ENCODE assay signal across 14 mouse cellular contexts in the genomic region with DNA sequence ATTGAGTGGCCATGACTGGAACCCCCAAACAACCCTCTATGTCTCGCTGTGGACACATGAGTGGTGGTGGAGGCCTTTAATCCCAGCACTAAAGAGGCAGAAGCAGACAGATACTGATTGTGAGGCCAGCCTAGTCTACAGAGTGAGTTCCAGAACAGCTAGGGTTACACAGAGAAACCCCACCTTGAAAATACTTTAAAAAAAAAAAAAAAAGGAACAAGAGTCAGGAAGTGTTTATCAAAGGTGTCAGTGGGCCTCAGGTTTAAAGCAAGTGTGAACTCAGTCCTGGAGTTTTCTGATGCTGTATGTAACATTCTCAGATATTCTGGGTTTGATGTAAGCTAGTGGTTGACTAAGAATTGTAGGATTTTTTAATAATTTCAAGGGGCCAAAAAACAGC. TPM values are rescaled to one million over a fixed set of nuclear protein-coding genes. Genes with fewer than 3 reads are reported as not detected.
DNase-seq lines count a peak whose midpoint lies in the region; ATAC-seq and TF ChIP-seq lines count a peak whose summit lies in the region.
"Had no signal": no experiment of that assay in that cellular context is flagged by ENCODE, and none has a peak within 500 bp of the region (broad histone marks: within the 10 kb centered on the region; RNA-seq: fewer than 3 reads in every experiment).

No protein-coding gene starts in this region.

- H3K9me3 ChIP-seq in heart, embryonic 11.5 days (replicated peaks; ENCODE audit: control insufficient read depth, low read length), result no peaks in the 10 kb centered on the region
- H3K9me3 ChIP-seq in midbrain, embryonic 10.5 days (replicated peaks), result peaks cover 37% of the 10 kb centered on the region; the same call in 1 of the 2 replicates
- peaks cover 5% of the 10 kb centered on the region; the same call in 1 of the 2 replicates for H3K9me3 ChIP-seq in midbrain, postnatal 0 days (ENCODE audit: low read length)
- no peaks in the 10 kb centered on the region for H3K9me3 ChIP-seq in intestine, embryonic 15.5 days
- H3K9me3 ChIP-seq in midbrain, embryonic 14.5 days (ENCODE audit: control insufficient read depth, low read length), result peaks cover 22% of the 10 kb centered on the region

- no peaks in the 10 kb centered on the region; the same call in 1 of the 2 replicates for H3K36me3 ChIP-seq in heart, embryonic 11.5 days (ENCODE audit: control insufficient read depth, insufficient read depth, low read length)
- peaks cover 42% of the 10 kb centered on the region for H3K36me3 ChIP-seq in midbrain, embryonic 10.5 days
- no peaks in the 10 kb centered on the region for H3K36me3 ChIP-seq in midbrain, postnatal 0 days (ENCODE audit: insufficient read depth, low read length)
- H3K36me3 ChIP-seq in intestine, embryonic 15.5 days, result peaks cover 4% of the 10 kb centered on the region; the same call in 1 of the 2 replicates
- no peaks in the 10 kb centered on the region for H3K36me3 ChIP-seq in midbrain, embryonic 14.5 days (ENCODE audit: control insufficient read depth, insufficient read depth, low read length)

- no peak overlapping the region for H3K27ac ChIP-seq in heart, embryonic 11.5 days (ENCODE audit: low read depth, low read length)
- H3K27ac ChIP-seq in midbrain, embryonic 10.5 days (replicated peaks), result no peak overlapping the region
- no peak overlapping the region for H3K27ac ChIP-seq in midbrain, postnatal 0 days (ENCODE audit: low read depth, low read length)
- no peak overlapping the region for H3K27ac ChIP-seq in intestine, embryonic 15.5 days
- no peak overlapping the region for H3K27ac ChIP-seq in midbrain, embryonic 14.5 days (replicated peaks; ENCODE audit: low read depth, low read length)

- no peaks in the 10 kb centered on the region; the same call in 1 of the 2 replicates for H3K27me3 ChIP-seq in heart, embryonic 11.5 days (ENCODE audit: control insufficient read depth, insufficient read depth, low read length)
- H3K27me3 ChIP-seq in midbrain, embryonic 10.5 days (ENCODE audit: low read depth, poor library complexity, severe bottlenecking), result no peaks in the 10 kb centered on the region
- H3K27me3 ChIP-seq in midbrain, postnatal 0 days (ENCODE audit: insufficient read depth, low read length), result no peaks in the 10 kb centered on the region
- H3K27me3 ChIP-seq in intestine, embryonic 15.5 days (replicated peaks), result no peaks in the 10 kb centered on the region
- no peaks in the 10 kb centered on the region for H3K27me3 ChIP-seq in midbrain, embryonic 14.5 days (ENCODE audit: control insufficient read depth, insufficient read depth, low read length)
- H3K27me3 ChIP-seq: lung, embryonic 15.5 days had no signal

- peak; percentile 53 for DNase-seq in heart, adult 11 months
- DNase-seq in midbrain, embryonic 10.5 days (ENCODE audit: low spot score), result no peak
- DNase-seq in midbrain, postnatal 0 days (ENCODE audit: low spot score), result no peak
- no peak for DNase-seq in midbrain, embryonic 14.5 days
- DNase-seq in urinary bladder, adult 2 months (ENCODE audit: low spot score), result no peak
- no peak for DNase-seq in cerebellum, postnatal 14 days
- DNase-seq: cerebellum, postnatal 36 days; gastrocnemius, postnatal 25 days; kidney, adult 11 months; layer of hippocampus, adult 9-11 months had no signal

- H3K9ac ChIP-seq in heart, embryonic 11.5 days (ENCODE audit: low read depth, low read length), result no peak overlapping the region
- H3K9ac ChIP-seq in midbrain, postnatal 0 days (replicated peaks; ENCODE audit: low read length, poor library complexity, severe bottlenecking), result no peak overlapping the region
- H3K9ac ChIP-seq in intestine, embryonic 15.5 days, result no peak overlapping the region
- no peak overlapping the region for H3K9ac ChIP-seq in midbrain, embryonic 14.5 days (replicated peaks; ENCODE audit: low read length)

- ATAC-seq in heart, embryonic 11.5 days (replicated peaks; ENCODE audit: insufficient number of reproducible peaks, low FRiP score, low TSS enrichment), result no peak
- ATAC-seq in midbrain, postnatal 0 days (ENCODE audit: low FRiP score), result no peak
- no peak for ATAC-seq in intestine, embryonic 15.5 days
- ATAC-seq in midbrain, embryonic 14.5 days (ENCODE audit: low FRiP score, low TSS enrichment), result no peak

- WGBS in heart, embryonic 11.5 days (ENCODE audit: insufficient replicate concordance), result 82% methylated on average over 1 of the region's 1 CpGs
- 94% methylated on average over 1 of the region's 1 CpGs for WGBS in midbrain, embryonic 10.5 days
- 96% methylated on average over 1 of the region's 1 CpGs for WGBS in midbrain, postnatal 0 days
- 82% methylated on average over 1 of the region's 1 CpGs for WGBS in intestine, embryonic 15.5 days
- 100% methylated on average over 1 of the region's 1 CpGs for WGBS in midbrain, embryonic 14.5 days

- H3K4me2 ChIP-seq in heart, embryonic 11.5 days, result no peak overlapping the region; the same call in 1 of the 2 replicates
- H3K4me2 ChIP-seq in midbrain, postnatal 0 days (ENCODE audit: low read depth, low read length, poor library complexity, severe bottlenecking), result no peak overlapping the region
- H3K4me2 ChIP-seq in intestine, embryonic 15.5 days (replicated peaks), result peak overlapping the region; percentile 65
- H3K4me2 ChIP-seq in midbrain, embryonic 14.5 days (ENCODE audit: low read length), result peak overlapping the region; percentile 70; the same call in 1 of the 2 replicates

- H3K4me1 ChIP-seq in heart, embryonic 11.5 days (ENCODE audit: control insufficient read depth, insufficient read depth, low read length), result 0 out of 2 replicates have a peak, but pooled peaks cover 8% of the 10 kb centered on the region
- H3K4me1 ChIP-seq in midbrain, embryonic 10.5 days, result peaks cover 18% of the 10 kb centered on the region
- peaks cover 4% of the 10 kb centered on the region; the same call in 1 of the 2 replicates for H3K4me1 ChIP-seq in midbrain, postnatal 0 days (ENCODE audit: insufficient read depth, low read length)
- H3K4me1 ChIP-seq in intestine, embryonic 15.5 days (replicated peaks), result peaks cover 4% of the 10 kb centered on the region; the same call in 1 of the 2 replicates
- peaks cover 19% of the 10 kb centered on the region for H3K4me1 ChIP-seq in midbrain, embryonic 14.5 days (ENCODE audit: control insufficient read depth, insufficient read depth, low read length)

- H3K4me3 ChIP-seq in heart, embryonic 11.5 days (ENCODE audit: low read depth, low read length), result no peak overlapping the region; the same call in 1 of the 2 replicates
- H3K4me3 ChIP-seq in midbrain, embryonic 10.5 days, result peak overlapping the region; percentile 75; the same call in 1 of the 2 replicates
- H3K4me3 ChIP-seq in midbrain, postnatal 0 days (ENCODE audit: low read depth, low read length), result no peak overlapping the region
- no peak overlapping the region for H3K4me3 ChIP-seq in intestine, embryonic 15.5 days (replicated peaks)
- no peak overlapping the region for H3K4me3 ChIP-seq in midbrain, embryonic 14.5 days (replicated peaks; ENCODE audit: low read depth, low read length)

- no peak for TF ChIP-seq CTCF in midbrain, postnatal 0 days (IDR thresholded peaks at IDR 0.05)

RNA-seq across cellular contexts. Expression of gene Zfp961, which starts 1.7 kb away (rescaled TPM):
- polyA plus RNA-seq in heart, embryonic 11.5 days (2014; fragmentation: Nextera tagmentation; extraction: Ambion mirVana), result 15.2 and 15.7 TPM in 2 replicates
- 24.4 and 26.6 TPM in 2 replicates for polyA plus RNA-seq in midbrain, embryonic 10.5 days (2016; fragmentation: Nextera tagmentation; extraction: Ambion mirVana)
- 18.1 and 28.2 TPM in 2 replicates for total RNA-seq in midbrain, postnatal 0 days (2014; rRNA removed)
- polyA plus RNA-seq in midbrain, postnatal 0 days (2015; fragmentation: Nextera tagmentation; extraction: Ambion mirVana), result 12.5 and 13.4 TPM in 2 replicates
- 20.7 and 23.3 TPM in 2 replicates for polyA plus RNA-seq in intestine, embryonic 15.5 days (2015; fragmentation: Nextera tagmentation; extraction: Ambion mirVana)
- polyA plus RNA-seq in midbrain, embryonic 14.5 days (2014; fragmentation: Nextera tagmentation; extraction: Ambion mirVana), result 16.8 and 23.3 TPM in 2 replicates
- polyA plus RNA-seq in urinary bladder, adult 2 months (2012; rRNA removed), result 18.9 and 21.7 TPM in 2 replicates

RNA-seq across cellular contexts. Expression of gene Zfp617, which starts 44.1 kb away (rescaled TPM):
- polyA plus RNA-seq in heart, embryonic 11.5 days (2014; fragmentation: Nextera tagmentation; extraction: Ambion mirVana), result 34.4 and 36.4 TPM in 2 replicates
- polyA plus RNA-seq in midbrain, embryonic 10.5 days (2016; fragmentation: Nextera tagmentation; extraction: Ambion mirVana), result 35.4 and 37.5 TPM in 2 replicates
- total RNA-seq in midbrain, postnatal 0 days (2014; rRNA removed), result 17.6 and 29.1 TPM in 2 replicates
- 19.9 and 21.5 TPM in 2 replicates for polyA plus RNA-seq in midbrain, postnatal 0 days (2015; fragmentation: Nextera tagmentation; extraction: Ambion mirVana)
- 18.4 and 20.0 TPM in 2 replicates for polyA plus RNA-seq in intestine, embryonic 15.5 days (2015; fragmentation: Nextera tagmentation; extraction: Ambion mirVana)
- polyA plus RNA-seq in midbrain, embryonic 14.5 days (2014; fragmentation: Nextera tagmentation; extraction: Ambion mirVana), result 36.9 and 42.3 TPM in 2 replicates
- 17.0 and 20.5 TPM in 2 replicates for polyA plus RNA-seq in urinary bladder, adult 2 months (2012; rRNA removed)

RNA-seq across cellular contexts. Expression of gene Zfp882, which starts 44.1 kb away (rescaled TPM):
- 2.4 and 3.1 TPM in 2 replicates for polyA plus RNA-seq in heart, embryonic 11.5 days (2014; fragmentation: Nextera tagmentation; extraction: Ambion mirVana)
- 8.2 and 10.7 TPM in 2 replicates for polyA plus RNA-seq in midbrain, embryonic 10.5 days (2016; fragmentation: Nextera tagmentation; extraction: Ambion mirVana)
- total RNA-seq in midbrain, postnatal 0 days (2014; rRNA removed), result 14.6 and 19.6 TPM in 2 replicates
- 6.3 and 6.8 TPM in 2 replicates for polyA plus RNA-seq in midbrain, postnatal 0 days (2015; fragmentation: Nextera tagmentation; extraction: Ambion mirVana)
- polyA plus RNA-seq in intestine, embryonic 15.5 days (2015; fragmentation: Nextera tagmentation; extraction: Ambion mirVana), result 3.8 and 4.4 TPM in 2 replicates
- 18.8 and 19.4 TPM in 2 replicates for polyA plus RNA-seq in midbrain, embryonic 14.5 days (2014; fragmentation: Nextera tagmentation; extraction: Ambion mirVana)
- polyA plus RNA-seq in urinary bladder, adult 2 months (2012; rRNA removed), result 2.1 and 2.6 TPM in 2 replicates

RNA-seq across cellular contexts. Expression of gene Cyp4f18, which starts 56.9 kb away (rescaled TPM):
- 0.30 and 0.39 TPM in 2 replicates for polyA plus RNA-seq in heart, embryonic 11.5 days (2014; fragmentation: Nextera tagmentation; extraction: Ambion mirVana)
- 0.32 and 0.36 TPM in 2 replicates for polyA plus RNA-seq in midbrain, embryonic 10.5 days (2016; fragmentation: Nextera tagmentation; extraction: Ambion mirVana)
- total RNA-seq in midbrain, postnatal 0 days (2014; rRNA removed), result 0.19 TPM in 1 of 2 replicates, not detected in the other
- polyA plus RNA-seq in midbrain, postnatal 0 days (2015; fragmentation: Nextera tagmentation; extraction: Ambion mirVana), result 0.44 and 0.49 TPM in 2 replicates
- 2.6 and 2.8 TPM in 2 replicates for polyA plus RNA-seq in intestine, embryonic 15.5 days (2015; fragmentation: Nextera tagmentation; extraction: Ambion mirVana)
- polyA plus RNA-seq in midbrain, embryonic 14.5 days (2014; fragmentation: Nextera tagmentation; extraction: Ambion mirVana), result 0.55 and 0.97 TPM in 2 replicates
- 3.6 TPM in 2 replicates for polyA plus RNA-seq in urinary bladder, adult 2 months (2012; rRNA removed)
- polyA plus RNA-seq: C2C12 had no signal

Comparison
In these comparisons a context has a peak if more than half of its experiments do, and no peak if none do; other contexts are left out.
1. H3K4me2 ChIP-seq: peak in intestine, embryonic 15.5 days (single experiment) and midbrain, embryonic 14.5 days (single experiment); none in heart, embryonic 11.5 days (single experiment) and midbrain, postnatal 0 days (single experiment).